Mouse (Mus musculus): ENCODE measurements around the gene Cc2d2b.

Gene Cc2d2b

GRCm38 (mm10) chr19:40838205-40838604 lies 89.7 kb downstream of the Cc2d2b start:
- DNase-seq = no peak

GRCm38 (mm10) chr19:40840303-40840702 lies 91.8 kb downstream of the Cc2d2b start:
- DNase-seq = no peak

- no peak for DNase-seq
These were observed 92.5 kb downstream of the Cc2d2b start for GRCm38 (mm10) chr19:40841083-40841482.

GRCm38 (mm10) chr19:40841593-40841992 lies 93.0 kb downstream of the Cc2d2b start:
- DNase-seq = no peak

- DNase-seq = no peak
These were observed 96.2 kb downstream of the Cc2d2b start for GRCm38 (mm10) chr19:40844731-40845130.

GRCm38 (mm10) chr19:40849391-40849790 lies 100.8 kb downstream of the Cc2d2b start:
- DNase-seq = no peak

- DNase-seq = peak; percentile 45 to 62
These were observed 111.0 kb downstream of the Cc2d2b start for GRCm38 (mm10) chr19:40859555-40859954.

GRCm38 (mm10) chr19:40868284-40868683 lies 119.7 kb downstream of the Cc2d2b start:
- DNase-seq = no peak

- no peak for DNase-seq
These were observed 121.0 kb downstream of the Cc2d2b start for GRCm38 (mm10) chr19:40869425-40870105.

- peak; percentile 95 to 96 for DNase-seq
These were observed 124.6 kb downstream of the Cc2d2b start for GRCm38 (mm10) chr19:40872955-40873665.
